Mouse (Mus musculus): ENCODE data around the gene Ptrh2. TPM values are rescaled to one million over a fixed set of nuclear protein-coding genes. Genes with fewer than 3 reads are reported as not detected.

The Ptrh2 gene
- total and polyA plus RNA-seq, 3 experiments, result 29.8 to 54.5 (median 34.7) TPM

GRCm38 (mm10) chr11:86646885-86647459 lies 36.8 kb upstream of the Ptrh2 start:
- H3K27ac ChIP-seq (ENCODE audit: insufficient read depth, low read depth), result no peak overlapping the region; the same call in 1 of the 2 replicates
- peak overlapping the region; percentile 87 for H3K4me2 ChIP-seq (ENCODE audit: insufficient read depth, low read depth, poor library complexity, severe bottlenecking)
- dilution Hi-C loops (cut with MboI; ENCODE audit: extremely low pct_ligation_motif_present, extremely low pct_unique_long_range_greater_than_20kb, low sequenced_read_pairs), result no loop called here
- peak; percentile 43 for DNase-seq (ENCODE audit: extremely low read depth)
- no peaks in the 10 kb centered on the region for H3K27me3 ChIP-seq (replicated peaks)
- peak overlapping the region; percentile 45 for H3K9ac ChIP-seq (ENCODE audit: insufficient read depth, low read depth)
- H3K4me3 ChIP-seq (replicated peaks in 1 of 3; ENCODE audit: low read depth in 2 of 3, low read length in 2 of 3, poor library complexity in 1 of 3), result peak overlapping the region in 1 of 3 experiments; percentile 68
- TF ChIP-seq ZMIZ1 (IDR thresholded peaks at IDR 0.05; ENCODE audit: low read depth, low read length) (no peak), ELF1 (IDR thresholded peaks at IDR 0.05; ENCODE audit: low read depth, low read length) (no peak), USF2 (conservative IDR thresholded peaks at IDR 0.05; ENCODE audit: low read depth, low read length) (no peak), POLR2A (IDR thresholded peaks at IDR 0.05; ENCODE audit: low read depth, low read length) (no peak), ZNF384 (IDR thresholded peaks at IDR 0.05; ENCODE audit: low read depth, low read length) (peak; percentile 94), E2F4 (IDR thresholded peaks at IDR 0.05; ENCODE audit: insufficient replicate concordance, low read depth, low read length) (no peak), CTCF (conservative IDR thresholded peaks at IDR 0.05 in 1 of 2, IDR thresholded peaks at IDR 0.05 in 1 of 2; ENCODE audit: low read depth in 2 of 2, low read length in 2 of 2) (no peak), MYC (IDR thresholded peaks at IDR 0.05; ENCODE audit: low read depth, low read length) (no peak), RAD21 (IDR thresholded peaks at IDR 0.05; ENCODE audit: low read depth, low read length) (no peak), MAFK (IDR thresholded peaks at IDR 0.05; ENCODE audit: insufficient replicate concordance, low read length) (no peak), ETS1 (conservative IDR thresholded peaks at IDR 0.05; ENCODE audit: low read depth, low read length) (0 out of 2 replicates have a peak, but pooled peaks have one; percentile 25), CHD2 (IDR thresholded peaks at IDR 0.05; ENCODE audit: low read length) (no peak), MXI1 (IDR thresholded peaks at IDR 0.05; ENCODE audit: low read depth, low read length) (peak; percentile 38), MAX (IDR thresholded peaks at IDR 0.05; ENCODE audit: low read length) (0 out of 2 replicates have a peak, but pooled peaks have one; percentile 45), EP300 (IDR thresholded peaks at IDR 0.05; ENCODE audit: low read length) (peak; percentile 52; the same call in 1 of the 2 replicates), MEF2A (IDR thresholded peaks at IDR 0.05; ENCODE audit: borderline replicate concordance, low read depth, low read length) (peak; percentile 46; the same call in 1 of the 2 replicates), SMC3 (IDR thresholded peaks at IDR 0.05; ENCODE audit: low read depth, low read length) (no peak), HCFC1 (IDR thresholded peaks at IDR 0.05; ENCODE audit: low read depth, low read length) (no peak), POLR2AphosphoS2 (IDR thresholded peaks at IDR 0.05; ENCODE audit: low read depth, low read length) (no peak), NELFE (IDR thresholded peaks at IDR 0.05; ENCODE audit: low read depth, low read length) (no peak), JUND (conservative IDR thresholded peaks at IDR 0.05; ENCODE audit: low read depth, low read length) (no peak), UBTF (IDR thresholded peaks at IDR 0.05; ENCODE audit: low read depth, low read length) (no peak), JUN (IDR thresholded peaks at IDR 0.05; ENCODE audit: insufficient read depth, low read depth, low read length) (no peak), GABPA (IDR thresholded peaks at IDR 0.05; ENCODE audit: insufficient replicate concordance, low read depth, low read length) (no peak), TBP (conservative IDR thresholded peaks at IDR 0.05; ENCODE audit: low read depth, low read length) (no peak), NRF1 (IDR thresholded peaks at IDR 0.05; ENCODE audit: low read depth, low read length) (no peak), ZC3H11A (IDR thresholded peaks at IDR 0.05; ENCODE audit: low read depth, low read length) (no peak), CHD1 (IDR thresholded peaks at IDR 0.05; ENCODE audit: low read depth, low read length) (no peak), SIN3A (IDR thresholded peaks at IDR 0.05; ENCODE audit: low read length) (peak; percentile 66), RCOR1 (conservative IDR thresholded peaks at IDR 0.05; ENCODE audit: low read depth, low read length) (no peak), IRF4 (IDR thresholded peaks at IDR 0.05; ENCODE audit: low read depth, low read length) (no peak), PAX5 (IDR thresholded peaks at IDR 0.05; ENCODE audit: low read length) (no peak), BHLHE40 (IDR thresholded peaks at IDR 0.05; ENCODE audit: low read depth, low read length) (peak; percentile 83), MAZ (IDR thresholded peaks at IDR 0.05; ENCODE audit: low read depth, low read length) (no peak), USF1 (IDR thresholded peaks at IDR 0.05; ENCODE audit: low read depth, low read length) (no peak), KAT2A (IDR thresholded peaks at IDR 0.05; ENCODE audit: insufficient replicate concordance, low read length) (no peak), ZKSCAN1 (IDR thresholded peaks at IDR 0.05; ENCODE audit: borderline replicate concordance, low read depth, low read length) (no peak), TCF12 (IDR thresholded peaks at IDR 0.05; ENCODE audit: low read depth, low read length) (no peak)
- H3K36me3 ChIP-seq (replicated peaks in 1 of 2; ENCODE audit: control insufficient read depth in 1 of 2, insufficient read depth in 1 of 2, low read length in 1 of 2), result peaks cover 8 to 29% of the 10 kb centered on the region in 2 experiments
- H3K9me3 ChIP-seq (replicated peaks; ENCODE audit: low read length), result no peaks in the 10 kb centered on the region
- H3K79me2 ChIP-seq (replicated peaks; ENCODE audit: control insufficient read depth, extremely low read depth, insufficient read depth, poor library complexity, severe bottlenecking), result peaks cover 7% of the 10 kb centered on the region
- in situ Hi-C loops (cut with MboI; ENCODE audit: low pct_ligation_motif_present, low pct_unique_long_range_greater_than_20kb, low sequenced_read_pairs), result no loop called here
- H3K4me1 ChIP-seq (ENCODE audit: control insufficient read depth in 1 of 2, insufficient read depth in 2 of 2), result peaks cover 8 to 65% of the 10 kb centered on the region in 2 experiments; a peak in 3 of 4 replicates

Measured in CH12.LX (cell line).